Mouse (Mus musculus): ENCODE measurements around the gene Ccdc159.

Ccdc159 gene

DNA sequence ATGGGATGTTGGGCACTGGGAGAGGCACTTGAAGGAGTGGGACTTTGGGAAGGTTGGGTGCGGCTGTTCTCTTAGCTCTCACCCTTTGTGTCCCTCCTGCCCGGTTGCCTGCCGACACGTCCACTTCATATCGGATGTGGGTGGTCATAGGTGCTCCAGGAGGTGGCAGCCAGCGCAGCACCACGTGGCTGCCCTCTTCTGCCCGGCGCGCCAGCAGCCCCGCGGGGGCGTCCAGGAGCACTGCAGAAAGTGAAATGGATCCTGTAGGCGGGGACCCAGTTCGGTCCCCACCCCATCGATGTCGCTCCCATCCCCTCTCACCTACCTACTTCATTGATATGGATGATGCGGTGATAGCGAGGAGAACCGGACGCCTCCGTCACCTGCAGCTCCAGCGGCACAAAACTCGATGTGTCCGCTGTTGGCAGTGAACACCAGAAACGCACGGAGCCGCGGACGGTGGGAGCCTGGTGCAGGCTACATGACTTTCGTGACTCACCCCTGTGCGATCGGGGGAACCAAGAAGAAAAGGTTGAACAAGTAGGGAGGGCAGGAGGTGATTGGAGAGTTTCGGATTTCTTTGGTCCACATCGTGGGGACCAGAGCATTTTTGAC, 34.2 kb downstream of the Ccdc159 start:
- no peak for DNase-seq (ENCODE audit: low read depth, low spot score)

DNA sequence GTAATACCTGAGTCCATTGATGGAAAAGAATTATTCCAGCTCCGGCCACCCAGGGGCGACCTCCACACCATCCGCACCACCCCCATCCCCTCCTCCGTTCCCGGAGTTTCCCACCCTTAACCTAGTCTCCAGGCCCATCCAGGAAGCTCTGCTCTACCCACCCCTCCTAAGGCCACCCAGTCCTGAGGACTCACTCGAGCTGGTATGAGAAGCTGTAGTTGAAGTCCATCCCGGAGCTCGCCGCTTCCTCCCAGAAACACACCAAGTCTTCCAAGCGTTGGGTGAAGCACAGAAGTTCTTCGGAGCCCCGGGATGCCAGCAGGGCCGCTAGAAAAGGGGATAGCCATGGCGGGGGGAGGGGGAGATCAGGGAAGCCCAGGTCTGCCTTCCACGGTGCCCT, 34.7 kb downstream of the Ccdc159 start:
- DNase-seq (ENCODE audit: low read depth, low spot score) = no peak

DNA sequence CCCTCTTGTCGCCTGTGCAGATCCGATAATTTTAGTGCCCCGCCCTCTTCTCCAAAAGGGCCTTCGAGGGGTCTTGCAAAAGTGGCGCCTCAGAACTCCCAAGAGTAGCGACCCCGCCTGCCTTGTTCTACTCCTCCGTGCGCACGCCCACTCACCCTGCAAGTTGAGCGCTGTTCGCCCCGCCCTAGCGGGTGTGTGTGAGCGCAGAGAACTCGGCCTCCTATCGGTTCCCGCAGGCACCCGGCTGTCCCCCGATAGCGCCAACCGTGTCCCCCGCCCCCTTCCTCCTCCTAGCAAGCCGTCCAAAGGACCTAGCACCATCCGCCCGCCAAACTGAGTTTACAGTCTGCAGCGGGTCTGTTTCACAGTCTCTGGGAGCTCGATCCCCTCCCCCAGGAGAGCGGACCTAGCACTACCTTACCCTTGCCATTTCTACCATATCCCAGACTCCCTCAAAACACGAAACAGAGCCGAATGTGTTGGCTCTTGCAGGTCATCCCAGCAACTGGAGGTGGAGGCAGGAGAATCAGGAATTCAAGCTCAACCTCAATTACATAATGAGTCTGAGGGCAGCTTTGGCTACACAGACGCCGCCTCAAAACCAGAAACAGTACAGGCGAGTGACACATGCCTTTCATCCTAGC, 35.3 kb downstream of the Ccdc159 start:
- no peak for DNase-seq (ENCODE audit: low read depth, low spot score)

DNA sequence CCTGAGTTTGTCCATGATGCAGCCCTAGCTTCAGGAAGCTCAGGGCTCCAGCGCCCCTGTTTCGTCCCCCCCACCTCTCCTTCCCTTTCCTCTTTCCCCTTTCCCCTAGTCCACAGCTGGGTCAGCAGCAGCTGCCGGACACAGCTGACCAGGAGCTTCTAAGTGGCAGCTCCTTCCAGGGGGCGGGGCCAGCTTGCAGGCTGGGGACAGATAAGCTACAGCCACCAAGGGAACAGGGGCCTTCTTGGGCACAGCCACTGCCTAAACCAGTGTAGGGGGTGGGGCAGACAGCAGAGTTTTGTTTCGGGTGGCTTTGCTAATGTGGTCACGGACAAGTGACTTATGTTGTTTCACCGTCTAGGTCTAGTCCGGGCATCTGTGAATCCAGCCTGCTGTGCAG, 36.1 kb downstream of the Ccdc159 start, which contains the start of gene Epor:
TSS of gene Epor (minus strand) at position 90 of the 400 bp plus-strand sequence.
- no peak for DNase-seq (ENCODE audit: low read depth, low spot score)

DNA sequence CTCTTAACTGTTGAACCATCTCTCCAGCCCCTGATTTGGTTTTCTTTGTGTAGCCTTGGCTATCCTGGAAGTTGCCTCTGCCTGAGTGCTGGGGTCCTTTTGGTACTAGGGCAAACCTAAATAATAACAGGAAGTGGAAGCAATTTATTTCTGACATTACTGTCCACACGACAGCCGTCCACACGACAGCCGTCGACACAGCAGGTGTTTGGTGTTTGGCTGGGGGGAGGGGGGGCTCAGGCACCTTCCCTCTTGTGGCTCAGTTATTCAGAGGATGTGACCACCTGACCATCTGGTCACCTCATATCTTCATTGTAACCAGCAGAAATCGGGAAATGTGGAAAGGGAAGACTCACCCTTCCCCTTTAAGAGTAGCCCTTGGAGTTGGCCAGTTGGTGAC, 41.6 kb downstream of the Ccdc159 start:
- no peak for DNase-seq (ENCODE audit: low read depth, low spot score)

DNA sequence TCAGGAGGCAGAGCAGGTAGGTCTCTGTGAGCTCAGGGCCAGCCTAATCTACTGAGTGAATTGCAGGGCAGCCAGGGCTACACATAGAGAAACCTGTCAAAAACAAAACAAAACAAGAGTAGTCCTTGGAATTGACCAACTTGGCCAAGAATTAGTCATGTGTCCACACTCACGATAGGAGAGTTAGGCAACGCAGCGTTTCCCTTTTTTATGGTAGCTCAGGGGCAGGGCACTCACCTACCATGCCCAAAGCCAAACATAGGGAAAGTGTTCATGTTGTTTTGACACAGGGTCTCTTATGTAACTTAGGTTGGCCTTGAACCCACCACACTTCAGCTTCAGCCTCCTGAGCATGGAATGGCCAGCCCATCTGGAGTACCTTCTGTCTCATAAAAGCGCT, 42.0 kb downstream of the Ccdc159 start:
- DNase-seq (ENCODE audit: low read depth, low spot score) = no peak

DNA sequence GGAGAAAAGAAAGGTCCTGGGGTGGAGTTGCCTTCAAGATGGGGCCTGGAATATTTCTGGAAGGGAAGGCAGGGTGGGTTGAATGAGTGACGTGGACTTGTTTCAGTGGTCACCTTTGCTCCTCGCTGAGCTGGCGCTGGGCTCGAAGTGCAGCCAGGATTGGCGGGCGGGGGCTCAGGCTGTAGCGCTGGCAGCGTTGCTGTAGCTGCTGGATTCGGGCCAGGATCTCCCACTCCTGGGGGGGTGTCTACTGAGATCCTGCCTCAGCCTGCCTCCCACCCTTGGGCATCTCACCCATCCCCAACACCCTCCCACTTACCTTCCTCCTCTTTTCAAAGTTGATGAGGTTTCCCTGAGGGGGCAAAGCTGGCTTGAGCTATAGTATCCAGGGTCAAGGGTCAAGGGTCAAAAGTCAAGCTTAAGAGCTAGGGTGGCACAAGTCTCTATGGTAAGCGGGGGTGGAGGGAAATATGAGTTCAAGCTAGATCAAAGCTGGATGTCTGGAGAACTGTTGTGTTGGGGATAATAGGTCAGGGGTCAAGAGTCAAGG, 49.4 kb downstream of the Ccdc159 start:
- no peak for DNase-seq (ENCODE audit: low read depth, low spot score)

DNA sequence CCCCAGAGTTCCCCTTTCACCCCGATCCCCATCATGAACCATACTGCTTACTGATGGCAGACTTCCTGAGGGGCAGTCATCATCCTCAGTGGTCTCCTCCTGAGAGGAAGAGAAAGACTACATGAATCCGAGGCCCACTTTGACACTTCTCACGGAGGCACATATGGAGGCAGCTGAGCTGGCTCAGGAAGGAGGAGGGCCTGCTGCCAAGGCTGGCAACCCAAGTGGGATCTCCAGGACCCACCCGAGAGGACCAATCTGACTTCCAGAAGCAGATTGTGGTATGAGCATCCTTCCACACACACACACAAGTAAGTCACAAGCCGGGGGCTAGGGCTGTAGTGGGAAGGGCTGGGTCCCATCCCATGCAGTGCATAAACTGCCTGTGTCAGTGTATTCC, 50.1 kb downstream of the Ccdc159 start:
- DNase-seq (ENCODE audit: low read depth, low spot score) = no peak

DNA sequence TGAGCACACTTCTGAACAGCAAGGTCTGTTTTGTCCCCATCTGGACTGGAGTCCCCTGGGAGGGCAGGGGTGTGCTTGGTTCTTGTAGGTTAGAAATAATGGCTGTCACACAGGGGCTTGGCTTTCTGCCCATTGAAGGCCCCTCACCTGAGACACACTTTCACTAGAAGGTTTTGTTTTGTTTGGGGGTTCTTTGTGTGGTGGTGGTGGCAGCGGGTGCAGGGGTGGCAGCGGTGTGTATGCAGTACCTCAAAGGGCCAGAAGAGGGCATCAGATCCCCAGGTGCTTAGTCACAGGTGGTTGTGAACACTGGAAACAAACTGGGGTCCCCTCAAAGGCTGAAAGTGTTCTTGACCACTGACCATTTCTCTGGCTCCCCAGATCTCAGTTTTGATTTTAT, 50.7 kb downstream of the Ccdc159 start:
- DNase-seq (ENCODE audit: low read depth, low spot score) = no peak

DNA sequence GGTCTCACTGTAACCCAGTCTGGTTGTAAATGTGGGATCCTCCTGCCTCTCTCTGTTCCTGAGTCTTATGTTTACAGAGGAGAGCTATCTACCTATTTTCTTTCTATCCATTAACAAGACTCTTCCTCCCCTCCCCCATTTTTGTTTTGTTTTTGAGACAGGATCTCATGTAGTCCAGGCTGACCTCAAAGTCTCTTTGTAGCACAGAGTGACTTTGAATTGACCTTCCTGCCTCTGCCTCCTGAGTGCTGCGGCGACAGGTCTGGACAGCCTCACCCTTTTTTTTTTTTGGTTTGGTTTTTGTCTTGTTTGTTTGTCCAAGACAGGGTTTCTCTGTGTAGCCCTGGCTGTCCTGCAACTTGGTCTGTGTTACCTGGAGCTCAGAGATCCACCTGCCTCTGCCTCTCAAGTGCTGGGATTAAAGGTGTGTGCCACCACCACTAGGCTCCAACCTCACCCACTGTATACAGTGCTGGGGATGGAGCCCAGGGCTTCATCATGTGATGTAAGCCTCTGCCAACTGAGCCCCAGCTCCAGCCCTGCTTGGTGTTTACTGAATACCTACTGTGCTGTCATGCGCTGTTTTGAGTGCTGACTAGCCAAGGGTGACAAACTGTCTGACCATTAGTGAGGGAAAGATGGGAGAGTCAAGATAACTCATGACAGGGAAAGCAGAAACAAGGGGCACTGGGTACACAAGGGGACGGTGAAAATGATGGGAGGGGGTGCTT, 51.3 kb downstream of the Ccdc159 start:
- no peak for DNase-seq (ENCODE audit: low read depth, low spot score)

DNA sequence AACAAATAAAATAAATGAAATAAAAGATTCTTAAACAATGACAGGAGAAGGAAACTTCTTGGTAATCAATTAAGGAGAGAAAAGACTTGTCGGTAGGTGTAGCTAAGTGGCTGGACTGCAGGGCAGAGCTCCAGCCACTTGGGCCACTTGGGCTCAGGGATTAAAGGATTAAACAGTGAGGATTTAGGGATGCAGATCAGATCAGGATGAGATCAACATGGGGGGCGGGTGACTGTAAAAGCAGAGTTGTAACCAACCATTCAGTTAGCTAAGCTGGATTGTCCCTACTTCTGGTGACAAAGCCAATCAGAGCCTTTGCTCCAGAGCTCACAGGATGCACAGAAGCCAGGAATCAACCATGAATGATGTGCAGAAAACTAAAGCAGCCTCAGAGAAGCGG, 56.6 kb downstream of the Ccdc159 start:
- DNase-seq (ENCODE audit: low read depth, low spot score) = peak; percentile 82

All from retina, postnatal 7 days (tissue).